In genomic region chr13:94188200-94189086, GRCm38 (mm10) we compare ENCODE assay signal across 17 mouse cellular contexts.
DNase-seq lines count a peak whose midpoint lies in the region; ATAC-seq and TF ChIP-seq lines count a peak whose summit lies in the region.
"Had no signal": no experiment of that assay in that cellular context is flagged by ENCODE, and none has a peak within 500 bp of the region (broad histone marks: within the 10 kb centered on the region; RNA-seq: fewer than 3 reads in every experiment).

No protein-coding gene starts in this region.

- no peaks in the 10 kb centered on the region for H3K9me3 ChIP-seq in neural tube, embryonic 15.5 days (replicated peaks)
- H3K9me3 ChIP-seq in hindbrain, embryonic 14.5 days (ENCODE audit: control insufficient read depth, low read length), result no peaks in the 10 kb centered on the region
- H3K9me3 ChIP-seq in midbrain, embryonic 11.5 days (ENCODE audit: control insufficient read depth, low read length), result no peaks in the 10 kb centered on the region
- H3K9me3 ChIP-seq: embryonic facial prominence, embryonic 13.5 days; liver, embryonic 15.5 days had no signal

- 31% methylated on average over 10 of the region's 10 CpGs for WGBS in neural tube, embryonic 15.5 days
- WGBS in hindbrain, embryonic 14.5 days, result 33% methylated on average over 10 of the region's 10 CpGs
- WGBS in midbrain, embryonic 11.5 days, result 15% methylated on average over 10 of the region's 10 CpGs

- H3K4me1 ChIP-seq in neural tube, embryonic 15.5 days, result peaks cover 14% of the 10 kb centered on the region
- H3K4me1 ChIP-seq in hindbrain, embryonic 14.5 days (replicated peaks; ENCODE audit: control insufficient read depth, insufficient read depth, low read length), result peaks cover 6% of the 10 kb centered on the region; the same call in 1 of the 2 replicates
- peaks cover 11% of the 10 kb centered on the region for H3K4me1 ChIP-seq in midbrain, embryonic 11.5 days (ENCODE audit: control insufficient read depth, insufficient read depth, low read length)
- H3K4me1 ChIP-seq: liver, embryonic 15.5 days had no signal

- no peak overlapping the region for H3K4me3 ChIP-seq in neural tube, embryonic 15.5 days (replicated peaks)
- H3K4me3 ChIP-seq in hindbrain, embryonic 14.5 days (replicated peaks; ENCODE audit: low read length), result no peak overlapping the region
- H3K4me3 ChIP-seq in midbrain, embryonic 11.5 days (ENCODE audit: low read depth, low read length), result no peak overlapping the region
- no peak overlapping the region for H3K4me3 ChIP-seq in layer of hippocampus, adult 2 months
- H3K4me3 ChIP-seq: embryonic facial prominence, embryonic 13.5 days; liver, embryonic 15.5 days had no signal

- no peak for DNase-seq in neural tube, embryonic 10.5 days (ENCODE audit: extremely low spot score, low spot score)
- DNase-seq in hindbrain, embryonic 14.5 days (ENCODE audit: low spot score), result no peak
- DNase-seq in midbrain, embryonic 11.5 days (ENCODE audit: low spot score, missing footprints), result peak; percentile 88
- DNase-seq in right cerebral cortex, adult 2 months (ENCODE audit: low spot score in 2 of 2), result no peak
- no peak for DNase-seq in adrenal gland, postnatal 14 days
- DNase-seq in layer of hippocampus, adult 2 months (ENCODE audit: low spot score in 2 of 2), result no peak
- DNase-seq: adrenal gland, postnatal 36 days; heart, adult 18-20 months; heart, postnatal 36 days; kidney, postnatal 14 days; left cerebral cortex, postnatal 4 days; lung, postnatal 10 days; spleen, adult 18-20 months had no signal

- 0 out of 2 replicates have a peak, but pooled peaks have one; percentile 29 for ATAC-seq in neural tube, embryonic 15.5 days (ENCODE audit: low FRiP score)
- ATAC-seq in hindbrain, embryonic 14.5 days (ENCODE audit: low FRiP score), result peak; percentile 44; the same call in 1 of the 2 replicates
- ATAC-seq in midbrain, embryonic 11.5 days (ENCODE audit: low FRiP score), result peak; percentile 39; the same call in 1 of the 2 replicates
- ATAC-seq: intestine, postnatal 0 days had no signal

- TF ChIP-seq CTCF in layer of hippocampus, adult 2 months (conservative IDR thresholded peaks at IDR 0.05), result no peak

- H3K27ac ChIP-seq in neural tube, embryonic 15.5 days (replicated peaks), result no peak overlapping the region
- no peak overlapping the region for H3K27ac ChIP-seq in hindbrain, embryonic 14.5 days
- H3K27ac ChIP-seq in midbrain, embryonic 11.5 days (ENCODE audit: low read depth, low read length), result no peak overlapping the region
- H3K27ac ChIP-seq in layer of hippocampus, adult 2 months, result no peak overlapping the region
- H3K27ac ChIP-seq: embryonic facial prominence, embryonic 13.5 days; liver, embryonic 15.5 days had no signal

- 0 out of 2 replicates have a peak, but pooled peaks cover 3% of the 10 kb centered on the region for H3K36me3 ChIP-seq in neural tube, embryonic 15.5 days
- H3K36me3 ChIP-seq in hindbrain, embryonic 14.5 days (replicated peaks; ENCODE audit: control insufficient read depth, insufficient read depth), result peaks cover 6% of the 10 kb centered on the region; the same call in 1 of the 2 replicates
- no peaks in the 10 kb centered on the region for H3K36me3 ChIP-seq in midbrain, embryonic 11.5 days (ENCODE audit: control insufficient read depth, insufficient read depth, low read length)
- H3K36me3 ChIP-seq: liver, embryonic 15.5 days had no signal

- H3K9ac ChIP-seq in neural tube, embryonic 15.5 days (replicated peaks), result no peak overlapping the region
- H3K9ac ChIP-seq in hindbrain, embryonic 14.5 days, result no peak overlapping the region
- no peak overlapping the region for H3K9ac ChIP-seq in midbrain, embryonic 11.5 days (ENCODE audit: low read length)
- H3K9ac ChIP-seq: embryonic facial prominence, embryonic 13.5 days; liver, embryonic 15.5 days had no signal

- H3K4me2 ChIP-seq in neural tube, embryonic 15.5 days, result no peak overlapping the region
- no peak overlapping the region for H3K4me2 ChIP-seq in hindbrain, embryonic 14.5 days (replicated peaks)
- no peak overlapping the region for H3K4me2 ChIP-seq in midbrain, embryonic 11.5 days
- H3K4me2 ChIP-seq: embryonic facial prominence, embryonic 13.5 days; liver, embryonic 15.5 days had no signal

- H3K27me3 ChIP-seq in neural tube, embryonic 15.5 days (replicated peaks), result no peaks in the 10 kb centered on the region
- H3K27me3 ChIP-seq in hindbrain, embryonic 14.5 days (ENCODE audit: control insufficient read depth, insufficient read depth, low read length), result no peaks in the 10 kb centered on the region
- no peaks in the 10 kb centered on the region for H3K27me3 ChIP-seq in midbrain, embryonic 11.5 days (ENCODE audit: control insufficient read depth, insufficient read depth, low read length)
- H3K27me3 ChIP-seq: embryonic facial prominence, embryonic 13.5 days; liver, embryonic 15.5 days had no signal
